Mouse (Mus musculus): ENCODE measurements around the gene Nuf2.
"Not testable (repeated sequence)": the region's sequence is repeated elsewhere in the genome, so short reads cannot be mapped to it uniquely, and the experiment has no call there.

Nuf2 gene

GRCm38 (mm10) chr1:169530876-169531701, at the start of gene Nuf2:
Nuf2 (minus strand) TSS chr1:169531464.
- DNase-seq: peak; percentile 98

DNA sequence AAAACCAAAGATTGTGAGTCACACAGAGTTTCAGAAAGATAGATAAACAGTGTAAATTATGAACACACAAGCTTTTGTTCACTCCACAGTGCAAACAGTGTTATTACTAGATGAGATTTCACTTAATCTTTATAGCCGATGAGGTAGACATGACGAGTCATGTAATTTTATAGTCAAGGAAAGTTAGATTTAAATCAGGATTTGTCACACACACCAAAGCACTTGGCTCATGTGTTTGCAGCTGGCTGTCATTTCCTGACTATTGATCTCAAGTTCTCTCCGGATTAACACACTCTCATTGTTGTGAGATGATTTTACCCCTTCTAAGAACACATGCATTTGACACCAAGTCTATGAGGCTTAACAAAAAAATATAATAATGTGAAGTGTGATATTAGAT, 48.3 kb upstream of the Nuf2 start:
- DNase-seq: no peak

DNA sequence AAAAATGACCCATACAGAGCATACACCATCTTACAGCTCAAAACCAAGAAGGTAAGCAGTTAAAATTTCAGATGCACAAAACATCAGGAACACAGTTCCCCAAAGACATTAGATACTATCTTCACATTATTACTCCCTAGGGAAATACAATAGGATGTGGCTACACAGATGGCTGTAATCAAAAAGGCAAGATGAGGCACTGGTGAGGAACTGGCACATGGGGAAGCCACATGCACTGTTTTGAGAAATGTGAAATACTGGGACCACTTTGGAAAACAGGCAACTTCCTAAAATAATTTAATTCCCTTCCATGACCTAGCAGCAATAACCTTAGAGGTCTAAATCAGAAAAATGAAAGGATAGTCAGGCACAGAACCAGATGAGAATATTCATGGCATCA, 42.9 kb upstream of the Nuf2 start:
- no peak for DNase-seq

- DNase-seq: no peak
Observed at GRCm38 (mm10) chr1:169555621-169556020, 24.4 kb upstream of the Nuf2 start.

DNA sequence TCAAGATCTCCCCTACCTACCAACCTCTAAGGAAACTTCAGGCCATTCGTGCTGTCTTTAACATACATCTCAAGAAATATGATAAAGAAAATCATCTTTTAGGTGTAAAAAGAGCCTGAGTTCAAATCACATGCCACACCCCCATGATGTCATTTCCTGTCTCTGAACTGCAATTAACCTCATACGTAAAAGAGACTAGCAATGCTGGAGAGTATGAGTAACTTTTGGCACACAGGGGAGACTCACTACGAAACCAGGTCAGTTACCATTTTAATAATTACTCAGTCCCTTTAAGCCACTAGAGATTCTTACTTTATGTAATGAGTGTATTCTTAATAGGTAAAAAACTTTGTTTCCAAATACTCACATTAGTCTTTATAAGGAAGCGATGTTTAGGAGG, 23.8 kb upstream of the Nuf2 start:
- DNase-seq: no peak

GRCm38 (mm10) chr1:169553446-169553845, 22.2 kb upstream of the Nuf2 start:
- DNase-seq: no peak

DNA sequence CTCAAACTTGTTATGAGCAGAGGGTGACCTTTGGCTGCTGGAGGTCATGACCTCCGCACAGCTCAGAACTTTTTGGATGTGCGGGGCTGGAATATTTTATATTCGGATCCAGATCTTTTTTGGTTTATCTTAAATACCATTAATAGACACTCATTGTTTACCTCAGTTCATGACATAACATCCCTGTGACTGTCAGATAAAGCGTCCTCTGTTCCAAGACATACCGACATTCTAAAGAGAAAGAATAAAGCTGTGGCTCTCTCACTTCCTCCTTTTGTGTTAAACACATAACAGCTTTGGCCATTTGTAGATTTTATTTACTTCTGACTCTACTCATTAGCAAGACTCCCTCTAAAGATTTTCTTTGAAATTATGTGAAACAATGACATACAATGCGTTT, 9.2 kb upstream of the Nuf2 start:
- no peak for DNase-seq

- DNase-seq: peak; percentile 74
Observed at GRCm38 (mm10) chr1:169531702-169532535, 655 bp upstream of the Nuf2 start.

DNA sequence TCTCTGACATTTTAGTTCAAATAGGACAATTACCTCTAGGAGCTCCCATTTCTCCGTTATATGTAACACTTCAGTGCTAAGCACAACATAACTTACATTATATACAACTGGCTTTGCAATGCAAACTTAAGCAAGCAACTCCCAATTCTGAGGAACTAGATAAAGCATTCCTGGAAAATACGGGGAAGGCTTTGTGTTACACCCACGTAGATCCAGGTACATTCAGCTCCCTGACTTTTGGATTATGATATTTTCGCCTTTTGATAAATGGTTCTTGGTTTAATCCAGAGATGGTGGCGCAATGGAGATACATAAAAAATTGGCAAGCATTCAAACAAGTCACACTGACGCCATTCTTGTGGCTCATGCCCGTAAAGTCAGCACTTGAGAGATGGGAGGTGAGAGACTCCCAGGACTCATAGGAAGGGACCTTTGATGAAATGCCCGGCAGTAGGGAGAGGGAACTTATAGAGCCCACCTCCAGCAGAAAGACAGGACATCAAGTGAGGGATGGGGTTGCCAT, 1.2 kb downstream of the Nuf2 start:
- no peak for DNase-seq

- DNase-seq: no peak
Observed at GRCm38 (mm10) chr1:169526006-169526680, 5.1 kb downstream of the Nuf2 start.

DNA sequence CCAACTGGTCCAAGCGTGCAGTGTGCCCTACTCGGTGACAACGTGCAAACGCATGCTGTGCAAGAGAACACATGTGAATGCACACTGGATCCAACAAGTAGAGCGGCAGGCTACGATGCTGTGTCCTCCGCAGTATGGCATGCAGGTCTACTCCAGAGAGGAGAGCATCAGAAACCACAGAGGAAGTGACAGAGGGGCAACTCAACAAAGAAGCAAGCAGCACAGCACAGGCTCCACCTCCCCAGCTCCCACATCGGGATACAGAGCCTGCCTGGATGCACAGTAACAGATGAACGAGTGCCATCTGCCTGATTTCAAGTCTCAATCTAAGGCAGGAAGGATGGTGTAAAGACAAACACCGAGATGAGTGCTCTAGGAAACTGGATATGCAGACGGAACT, 11.9 kb downstream of the Nuf2 start:
- peak; percentile 43 for DNase-seq

DNA sequence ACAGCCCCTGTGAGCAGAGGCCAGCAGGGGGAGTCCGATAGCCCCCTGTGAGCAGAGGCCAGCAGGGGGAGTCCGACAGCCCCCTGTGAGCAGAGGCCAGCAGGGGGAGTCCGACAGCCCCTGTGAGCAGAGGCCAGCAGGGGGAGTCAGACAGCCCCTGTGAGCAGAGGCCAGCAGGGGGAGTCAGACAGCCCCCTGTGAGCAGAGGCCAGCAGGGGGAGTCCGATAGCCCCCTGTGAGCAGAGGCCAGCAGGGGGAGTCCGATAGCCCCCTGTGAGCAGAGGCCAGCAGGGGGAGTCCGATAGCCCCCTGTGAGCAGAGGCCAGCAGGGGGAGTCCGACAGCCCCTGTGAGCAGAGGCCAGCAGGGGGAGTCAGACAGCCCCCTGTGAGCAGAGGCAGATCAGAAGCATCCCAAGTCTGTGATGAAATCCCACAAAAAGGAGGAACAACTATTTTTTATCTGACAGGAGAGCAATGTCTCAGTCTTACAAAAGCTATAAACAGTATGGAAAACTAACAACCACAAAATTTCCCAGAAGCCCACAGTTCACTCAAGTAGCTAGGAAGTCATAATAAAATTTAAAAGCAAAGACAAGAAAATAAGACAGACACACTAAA, 13.3 kb downstream of the Nuf2 start:
- not testable (repeated sequence) for DNase-seq

GRCm38 (mm10) chr1:169517376-169517892, 13.8 kb downstream of the Nuf2 start:
- DNase-seq: no peak

GRCm38 (mm10) chr1:169506354-169506753, 24.9 kb downstream of the Nuf2 start:
- no peak for DNase-seq

DNA sequence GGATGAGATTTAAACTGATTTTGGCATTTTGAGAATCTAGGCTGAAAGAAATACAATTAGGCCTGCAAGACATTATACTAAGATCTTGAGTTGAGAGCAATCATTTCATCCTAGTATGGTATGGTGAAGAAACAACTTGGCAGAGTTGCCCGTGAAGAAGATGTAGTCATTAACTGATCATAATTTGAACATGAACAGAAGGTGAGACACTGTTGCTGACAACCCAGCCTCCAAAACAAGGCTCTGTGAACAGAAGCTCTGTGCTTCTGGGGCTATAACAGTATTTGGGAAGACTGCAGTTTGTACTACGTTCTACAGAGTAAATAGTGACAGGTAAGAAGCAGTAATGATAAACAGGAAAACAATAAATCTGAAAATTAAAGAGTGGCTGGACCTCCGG, 28.4 kb downstream of the Nuf2 start:
- DNase-seq: no peak

DNA sequence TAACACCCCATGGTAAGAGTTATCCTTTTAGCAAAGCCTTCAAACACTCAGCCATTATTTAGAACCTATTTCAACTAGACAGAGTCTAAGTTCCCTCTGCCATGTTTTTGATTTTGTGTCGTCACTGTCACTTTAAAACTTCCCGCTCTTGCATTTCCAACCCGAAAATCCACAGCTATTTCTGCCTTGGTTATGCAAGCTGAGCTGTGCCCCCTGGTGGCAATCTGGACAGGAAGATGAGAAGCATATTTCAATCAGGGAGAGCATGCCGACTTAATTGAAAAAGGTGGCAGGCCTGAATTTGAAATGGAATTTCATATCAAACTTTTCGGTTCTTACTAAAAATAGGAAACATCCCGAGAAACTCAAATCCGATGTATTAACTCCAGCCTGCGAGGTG, 35.6 kb downstream of the Nuf2 start:
- DNase-seq: peak; percentile 73

- no peak for DNase-seq
Observed at GRCm38 (mm10) chr1:169491561-169491960, 39.7 kb downstream of the Nuf2 start.

DNA sequence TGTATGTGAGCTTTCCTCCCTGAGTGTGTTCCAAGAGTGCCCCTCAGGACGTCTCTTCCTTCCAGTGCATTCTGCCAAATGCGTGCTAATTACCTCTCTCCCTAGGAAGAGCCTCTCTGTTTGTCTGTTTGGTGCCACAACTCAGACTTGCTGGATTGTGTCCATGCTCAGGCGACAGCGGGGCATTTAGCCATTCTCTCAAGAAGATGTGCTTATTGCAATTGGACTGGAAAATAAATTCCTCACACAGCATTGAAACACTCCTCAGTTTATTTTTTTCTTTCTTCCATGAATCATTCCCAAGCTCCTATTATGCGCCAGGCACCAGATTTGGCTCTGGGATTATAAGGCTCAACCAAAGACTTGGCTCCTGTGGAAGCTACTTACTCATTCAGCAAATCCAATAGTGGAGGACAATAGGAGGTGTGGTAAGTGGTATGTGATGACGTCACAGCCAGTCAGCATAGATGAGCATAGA, 45.8 kb downstream of the Nuf2 start:
- DNase-seq: peak; percentile 17

GRCm38 (mm10) chr1:169484565-169484964, 46.7 kb downstream of the Nuf2 start:
- DNase-seq: no peak

DNA sequence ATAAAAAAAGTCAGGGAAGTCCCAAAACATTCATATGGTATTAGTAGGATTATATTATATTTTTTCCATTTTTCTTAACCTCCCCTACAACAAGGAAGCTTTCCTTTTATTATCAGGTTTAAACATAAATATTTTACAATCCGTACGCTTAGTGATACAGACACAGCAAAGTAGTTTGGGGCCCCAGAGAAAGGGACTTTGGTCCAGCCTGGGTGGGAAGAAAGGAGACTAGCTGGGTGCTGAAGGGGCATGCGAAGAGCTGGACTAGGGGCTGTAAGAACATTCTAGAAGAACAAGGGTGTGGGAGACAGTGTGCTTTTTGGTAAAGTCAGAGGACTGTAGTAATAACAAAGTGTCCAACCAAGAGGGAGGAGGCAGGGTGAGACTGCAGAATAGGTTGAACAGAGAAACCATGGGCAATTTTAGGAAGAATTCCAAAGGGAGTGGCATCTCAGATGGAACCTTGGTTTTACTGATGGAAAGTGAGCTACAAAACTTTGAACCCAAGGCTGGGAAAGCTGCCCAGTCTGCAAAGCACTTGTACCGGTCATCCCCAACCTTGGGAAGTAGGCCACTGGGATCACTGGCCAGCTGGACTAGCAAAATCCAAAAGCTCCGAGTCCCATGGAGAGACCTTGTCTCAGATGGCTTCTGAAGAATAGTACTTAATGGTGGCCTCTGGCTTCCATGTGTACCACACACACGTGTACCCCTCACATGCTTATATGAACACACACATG, 48.5 kb downstream of the Nuf2 start:
- no peak for DNase-seq

DNA sequence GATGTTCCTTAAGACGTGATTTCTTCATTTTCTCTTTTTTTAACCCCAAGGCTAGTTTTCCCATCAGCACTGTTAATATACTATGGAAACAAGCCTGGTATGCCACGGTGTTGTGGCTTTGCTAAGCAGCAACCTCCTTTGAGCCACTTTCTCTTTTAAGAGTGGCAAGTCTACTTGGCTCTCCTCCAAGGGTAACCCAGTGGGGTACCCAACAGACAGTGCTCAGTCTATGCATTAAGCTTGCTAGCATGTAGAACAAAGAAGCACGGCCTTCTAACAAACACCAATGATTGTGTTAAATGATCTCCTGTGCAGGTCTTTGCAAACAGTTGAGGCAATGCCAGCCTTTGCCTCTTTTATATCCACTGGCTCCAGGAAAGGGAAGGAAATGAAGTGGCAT, 60.1 kb downstream of the Nuf2 start:
- DNase-seq: no peak

DNA sequence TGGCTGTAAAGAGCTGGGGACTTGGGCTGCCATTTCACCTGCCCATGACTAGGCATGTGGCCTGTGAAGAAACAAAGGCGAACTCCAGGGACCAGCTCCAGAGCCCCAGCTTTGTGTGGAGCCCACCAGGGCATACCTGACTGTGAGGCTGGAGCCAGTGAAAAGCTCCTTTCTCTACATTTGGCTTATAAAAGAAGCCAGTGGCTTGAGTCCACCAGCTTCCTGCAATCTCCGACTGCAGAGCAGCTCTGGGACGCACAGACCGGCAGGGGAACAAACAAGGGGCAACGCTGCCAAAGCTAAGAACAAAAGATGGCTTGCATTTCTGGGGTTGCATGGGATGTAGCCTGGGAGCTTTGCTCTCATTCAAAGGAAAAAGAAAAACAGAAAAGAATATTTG, 63.5 kb downstream of the Nuf2 start:
- peak; percentile 46 for DNase-seq
